Comparison of ENCODE assay signal across 14 mouse cellular contexts in genomic region chr11:22969486-22969885, GRCm38 (mm10). TPM values are rescaled to one million over a fixed set of nuclear protein-coding genes. Genes with fewer than 3 reads are reported as not detected.
DNase-seq lines count a peak whose midpoint lies in the region; ATAC-seq and TF ChIP-seq lines count a peak whose summit lies in the region.
"Had no signal": no experiment of that assay in that cellular context is flagged by ENCODE, and none has a peak within 500 bp of the region (broad histone marks: within the 10 kb centered on the region; RNA-seq: fewer than 3 reads in every experiment).

No protein-coding gene starts in this region.

- WGBS in embryonic facial prominence, embryonic 11.5 days = 64% methylated on average over 6 of the region's 6 CpGs
- 67% methylated on average over 6 of the region's 6 CpGs for WGBS in embryonic facial prominence, embryonic 10.5 days
- 58% methylated on average over 6 of the region's 6 CpGs for WGBS in limb, embryonic 14.5 days
- WGBS in limb, embryonic 10.5 days = 81% methylated on average over 6 of the region's 6 CpGs

- no peaks in the 10 kb centered on the region; the same call in 1 of the 2 replicates for H3K36me3 ChIP-seq in embryonic facial prominence, embryonic 11.5 days (replicated peaks; ENCODE audit: control insufficient read depth, insufficient read depth, low read depth, low read length)
- peaks cover 62% of the 10 kb centered on the region for H3K36me3 ChIP-seq in embryonic facial prominence, embryonic 10.5 days (replicated peaks)
- peaks cover 7% of the 10 kb centered on the region; the same call in 1 of the 2 replicates for H3K36me3 ChIP-seq in limb, embryonic 14.5 days (ENCODE audit: control insufficient read depth, insufficient read depth, low read length)
- H3K36me3 ChIP-seq in limb, embryonic 10.5 days = peaks cover 57% of the 10 kb centered on the region

- H3K4me1 ChIP-seq in embryonic facial prominence, embryonic 11.5 days (ENCODE audit: control insufficient read depth, insufficient read depth, low read length) = no peaks in the 10 kb centered on the region
- H3K4me1 ChIP-seq in embryonic facial prominence, embryonic 10.5 days = peaks cover 7% of the 10 kb centered on the region
- peaks cover 6% of the 10 kb centered on the region; the same call in 1 of the 2 replicates for H3K4me1 ChIP-seq in limb, embryonic 14.5 days (ENCODE audit: control insufficient read depth, insufficient read depth, low read length)
- peaks cover 7% of the 10 kb centered on the region; the same call in 1 of the 2 replicates for H3K4me1 ChIP-seq in limb, embryonic 10.5 days

- no peaks in the 10 kb centered on the region for H3K27me3 ChIP-seq in embryonic facial prominence, embryonic 11.5 days (ENCODE audit: control insufficient read depth, insufficient read depth, low read length)
- no peaks in the 10 kb centered on the region for H3K27me3 ChIP-seq in embryonic facial prominence, embryonic 10.5 days (replicated peaks; ENCODE audit: low read depth, poor library complexity, severe bottlenecking)
- H3K27me3 ChIP-seq in limb, embryonic 14.5 days (ENCODE audit: control insufficient read depth, insufficient read depth, low read length) = no peaks in the 10 kb centered on the region
- no peaks in the 10 kb centered on the region for H3K27me3 ChIP-seq in limb, embryonic 10.5 days (ENCODE audit: low read depth, poor library complexity, severe bottlenecking)
- H3K27me3 ChIP-seq: forebrain, embryonic 15.5 days; heart, embryonic 15.5 days; midbrain, embryonic 12.5 days had no signal

- peaks cover 2% of the 10 kb centered on the region; the same call in 1 of the 2 replicates for H3K9me3 ChIP-seq in embryonic facial prominence, embryonic 11.5 days (replicated peaks; ENCODE audit: control insufficient read depth, low read length)
- H3K9me3 ChIP-seq in embryonic facial prominence, embryonic 10.5 days = peaks cover 52% of the 10 kb centered on the region
- peaks cover 39% of the 10 kb centered on the region for H3K9me3 ChIP-seq in limb, embryonic 14.5 days (ENCODE audit: control insufficient read depth, low read length)
- H3K9me3 ChIP-seq in limb, embryonic 10.5 days (replicated peaks) = peaks cover 17% of the 10 kb centered on the region

- H3K9ac ChIP-seq in embryonic facial prominence, embryonic 11.5 days (replicated peaks; ENCODE audit: low read length) = no peak overlapping the region
- no peak overlapping the region for H3K9ac ChIP-seq in limb, embryonic 14.5 days (ENCODE audit: low read depth, low read length, severe bottlenecking)
- H3K9ac ChIP-seq: forebrain, embryonic 15.5 days; heart, embryonic 15.5 days; midbrain, embryonic 12.5 days had no signal

- DNase-seq in embryonic facial prominence, embryonic 11.5 days (ENCODE audit: low spot score) = peak; percentile 52
- no peak for DNase-seq in embryonic facial prominence, embryonic 10.5 days (ENCODE audit: low spot score)
- DNase-seq in limb, embryonic 14.5 days (ENCODE audit: low spot score) = peak; percentile 33
- no peak for DNase-seq in limb, embryonic 10.5 days (ENCODE audit: low spot score)
- no peak for DNase-seq in urinary bladder, adult 18-20 months (ENCODE audit: low spot score in 2 of 2)
- DNase-seq in gastrocnemius, postnatal 36 days = no peak
- DNase-seq: adrenal gland, postnatal 14 days; cerebellum, postnatal 25 days; kidney, postnatal 25 days had no signal

- intact Hi-C loops in gastrocnemius, postnatal 36 days (cut with DNase I) = loop anchor here (10.0 kb wide), 1 partner anchor 735 kb away; no protein-coding TSS in a partner anchor

- no peak overlapping the region for H3K4me2 ChIP-seq in embryonic facial prominence, embryonic 11.5 days (ENCODE audit: low read depth, low read length)
- no peak overlapping the region for H3K4me2 ChIP-seq in limb, embryonic 14.5 days (replicated peaks; ENCODE audit: low read depth, low read length, severe bottlenecking)
- H3K4me2 ChIP-seq: forebrain, embryonic 15.5 days; heart, embryonic 15.5 days; midbrain, embryonic 12.5 days had no signal

- no peak overlapping the region for H3K27ac ChIP-seq in embryonic facial prominence, embryonic 11.5 days (replicated peaks; ENCODE audit: low read depth, low read length)
- no peak overlapping the region for H3K27ac ChIP-seq in embryonic facial prominence, embryonic 10.5 days (replicated peaks)
- H3K27ac ChIP-seq in limb, embryonic 14.5 days (replicated peaks; ENCODE audit: low read depth, low read length) = no peak overlapping the region
- H3K27ac ChIP-seq in limb, embryonic 10.5 days = no peak overlapping the region
- H3K27ac ChIP-seq: forebrain, embryonic 15.5 days; heart, embryonic 15.5 days; midbrain, embryonic 12.5 days had no signal

- no peak overlapping the region for H3K4me3 ChIP-seq in embryonic facial prominence, embryonic 11.5 days (ENCODE audit: low read depth, low read length)
- no peak overlapping the region for H3K4me3 ChIP-seq in embryonic facial prominence, embryonic 10.5 days
- no peak overlapping the region for H3K4me3 ChIP-seq in limb, embryonic 14.5 days (replicated peaks; ENCODE audit: low read length)
- no peak overlapping the region for H3K4me3 ChIP-seq in limb, embryonic 10.5 days
- H3K4me3 ChIP-seq: forebrain, embryonic 15.5 days; heart, embryonic 15.5 days; midbrain, embryonic 12.5 days had no signal

- ATAC-seq in embryonic facial prominence, embryonic 11.5 days (replicated peaks; ENCODE audit: insufficient number of reproducible peaks, low FRiP score, low TSS enrichment, low read depth) = no peak
- ATAC-seq in limb, embryonic 14.5 days (ENCODE audit: low FRiP score, low read depth) = no peak
- peak; percentile 31 for ATAC-seq in CD4-positive, CD25-positive, alpha-beta regulatory T cell, adult 4 months
- ATAC-seq in erythroblast, adult 5-6 weeks (replicated peaks; ENCODE audit: low FRiP score, poor library complexity, severe bottlenecking) = 0 out of 2 replicates have a peak, but pooled peaks have one; percentile 17
- ATAC-seq: forebrain, embryonic 15.5 days had no signal

- no peak for TF ChIP-seq POLR2A in limb, embryonic 14.5 days (IDR thresholded peaks at IDR 0.05; ENCODE audit: borderline replicate concordance, extremely low read depth, insufficient read depth, insufficient read length)

RNA-seq across cellular contexts. Expression of gene Zrsr1, which starts 2.3 kb away (rescaled TPM):
- 4.8 TPM in 2 replicates for polyA plus RNA-seq in embryonic facial prominence, embryonic 11.5 days (2014; fragmentation: Nextera tagmentation; extraction: Ambion mirVana)
- 2.4 TPM in 2 replicates for polyA plus RNA-seq in embryonic facial prominence, embryonic 10.5 days (2016; fragmentation: Nextera tagmentation; extraction: Ambion mirVana)
- polyA plus RNA-seq in limb, embryonic 14.5 days (2012; rRNA removed) = 4.4 and 8.1 TPM in 2 replicates
- polyA plus RNA-seq in limb, embryonic 14.5 days (2014; fragmentation: Nextera tagmentation; extraction: Ambion mirVana) = 2.5 and 3.2 TPM in 2 replicates
- 2.2 and 2.4 TPM in 2 replicates for polyA plus RNA-seq in limb, embryonic 10.5 days (2016; fragmentation: Nextera tagmentation; extraction: Ambion mirVana)
- polyA plus RNA-seq in CD4-positive, CD25-positive, alpha-beta regulatory T cell, adult 4 months (2017; shearing (Covaris generic)) = 10 to 100 TPM in 1 of 2 experiments, 1 to 10 TPM in 1; 8.2 to 10.2 TPM
- 103 and 104 TPM in 2 replicates for total RNA-seq in erythroblast, adult 5-6 weeks (2015; ENCODE audit: low replicate concordance)
- 198 and 259 TPM in 2 replicates for total RNA-seq in erythroblast, adult 5-6 weeks (2017; ENCODE audit: low replicate concordance)
- total RNA-seq in gastrocnemius, postnatal 36 days (2021) = 10 to 100 TPM; 11.2 to 17.6 TPM

RNA-seq across cellular contexts. Expression of gene Gm28048, which starts 12.4 kb away (rescaled TPM):
- polyA plus RNA-seq in embryonic facial prominence, embryonic 11.5 days (2014; fragmentation: Nextera tagmentation; extraction: Ambion mirVana) = 9.5 and 9.8 TPM in 2 replicates
- 4.3 and 4.6 TPM in 2 replicates for polyA plus RNA-seq in embryonic facial prominence, embryonic 10.5 days (2016; fragmentation: Nextera tagmentation; extraction: Ambion mirVana)
- 1.9 and 2.4 TPM in 2 replicates for polyA plus RNA-seq in limb, embryonic 14.5 days (2012; rRNA removed)
- polyA plus RNA-seq in limb, embryonic 14.5 days (2014; fragmentation: Nextera tagmentation; extraction: Ambion mirVana) = 10.4 and 12.2 TPM in 2 replicates
- 4.1 and 5.2 TPM in 2 replicates for polyA plus RNA-seq in limb, embryonic 10.5 days (2016; fragmentation: Nextera tagmentation; extraction: Ambion mirVana)
- 10 to 100 TPM; 25.1 to 38.5 TPM for polyA plus RNA-seq in CD4-positive, CD25-positive, alpha-beta regulatory T cell, adult 4 months (2017; shearing (Covaris generic))
- total RNA-seq in erythroblast, adult 5-6 weeks (2015; ENCODE audit: low replicate concordance) = 11.7 and 25.6 TPM in 2 replicates
- 9.3 and 14.2 TPM in 2 replicates for total RNA-seq in erythroblast, adult 5-6 weeks (2017; ENCODE audit: low replicate concordance)
- 1 to 10 TPM in 1 of 2 experiments, not detected in 1; 1.5 TPM for total RNA-seq in gastrocnemius, postnatal 36 days (2021)

RNA-seq across cellular contexts. Expression of gene Commd1, which starts 12.7 kb away (rescaled TPM):
- 402 and 452 TPM in 2 replicates for polyA plus RNA-seq in embryonic facial prominence, embryonic 11.5 days (2014; fragmentation: Nextera tagmentation; extraction: Ambion mirVana)
- 367 and 371 TPM in 2 replicates for polyA plus RNA-seq in embryonic facial prominence, embryonic 10.5 days (2016; fragmentation: Nextera tagmentation; extraction: Ambion mirVana)
- polyA plus RNA-seq in limb, embryonic 14.5 days (2012; rRNA removed) = 45.1 and 89.7 TPM in 2 replicates
- 367 and 372 TPM in 2 replicates for polyA plus RNA-seq in limb, embryonic 14.5 days (2014; fragmentation: Nextera tagmentation; extraction: Ambion mirVana)
- polyA plus RNA-seq in limb, embryonic 10.5 days (2016; fragmentation: Nextera tagmentation; extraction: Ambion mirVana) = 376 and 399 TPM in 2 replicates
- 10 to 100 TPM; 78.2 to 81.2 TPM for polyA plus RNA-seq in CD4-positive, CD25-positive, alpha-beta regulatory T cell, adult 4 months (2017; shearing (Covaris generic))
- 11.3 and 30.9 TPM in 2 replicates for total RNA-seq in erythroblast, adult 5-6 weeks (2015; ENCODE audit: low replicate concordance)
- total RNA-seq in erythroblast, adult 5-6 weeks (2017; ENCODE audit: low replicate concordance) = 26.3 and 36.5 TPM in 2 replicates
- 100 to 1,000 TPM in 1 of 2 experiments, 10 to 100 TPM in 1; 97.4 to 102 TPM for total RNA-seq in gastrocnemius, postnatal 36 days (2021)

RNA-seq across cellular contexts. Expression of gene Cct4, which starts 20.8 kb away (rescaled TPM):
- polyA plus RNA-seq in embryonic facial prominence, embryonic 11.5 days (2014; fragmentation: Nextera tagmentation; extraction: Ambion mirVana) = 458 and 477 TPM in 2 replicates
- 422 and 440 TPM in 2 replicates for polyA plus RNA-seq in embryonic facial prominence, embryonic 10.5 days (2016; fragmentation: Nextera tagmentation; extraction: Ambion mirVana)
- 114 and 153 TPM in 2 replicates for polyA plus RNA-seq in limb, embryonic 14.5 days (2012; rRNA removed)
- 267 and 270 TPM in 2 replicates for polyA plus RNA-seq in limb, embryonic 14.5 days (2014; fragmentation: Nextera tagmentation; extraction: Ambion mirVana)
- polyA plus RNA-seq in limb, embryonic 10.5 days (2016; fragmentation: Nextera tagmentation; extraction: Ambion mirVana) = 402 and 453 TPM in 2 replicates
- polyA plus RNA-seq in CD4-positive, CD25-positive, alpha-beta regulatory T cell, adult 4 months (2017; shearing (Covaris generic)) = 100 to 1,000 TPM; 181 to 233 TPM
- 66.0 and 82.0 TPM in 2 replicates for total RNA-seq in erythroblast, adult 5-6 weeks (2015; ENCODE audit: low replicate concordance)
- total RNA-seq in erythroblast, adult 5-6 weeks (2017; ENCODE audit: low replicate concordance) = 46.6 and 49.6 TPM in 2 replicates
- total RNA-seq in gastrocnemius, postnatal 36 days (2021) = 10 to 100 TPM; 88.5 to 98.1 TPM

RNA-seq across cellular contexts. Expression of gene Fam161a, which starts 37.8 kb away (rescaled TPM):
- 2.5 and 4.1 TPM in 2 replicates for polyA plus RNA-seq in embryonic facial prominence, embryonic 11.5 days (2014; fragmentation: Nextera tagmentation; extraction: Ambion mirVana)
- 2.8 and 2.9 TPM in 2 replicates for polyA plus RNA-seq in embryonic facial prominence, embryonic 10.5 days (2016; fragmentation: Nextera tagmentation; extraction: Ambion mirVana)
- 3.2 and 4.4 TPM in 2 replicates for polyA plus RNA-seq in limb, embryonic 14.5 days (2012; rRNA removed)
- 2.3 and 5.8 TPM in 2 replicates for polyA plus RNA-seq in limb, embryonic 14.5 days (2014; fragmentation: Nextera tagmentation; extraction: Ambion mirVana)
- 0.78 and 1.6 TPM in 2 replicates for polyA plus RNA-seq in limb, embryonic 10.5 days (2016; fragmentation: Nextera tagmentation; extraction: Ambion mirVana)
- polyA plus RNA-seq in CD4-positive, CD25-positive, alpha-beta regulatory T cell, adult 4 months (2017; shearing (Covaris generic)) = 1 to 10 TPM; 3.1 to 3.8 TPM
- total RNA-seq in erythroblast, adult 5-6 weeks (2015; ENCODE audit: low replicate concordance) = 2.3 TPM in 1 of 2 replicates, not detected in the other
- total RNA-seq in erythroblast, adult 5-6 weeks (2017; ENCODE audit: low replicate concordance) = 2.4 and 9.3 TPM in 2 replicates
- total RNA-seq in gastrocnemius, postnatal 36 days (2021) = 1 to 10 TPM; 1.8 to 2.8 TPM

Comparison
In these comparisons a context has a peak if more than half of its experiments do, and no peak if none do; other contexts are left out.
1. DNase-seq: peak in embryonic facial prominence, embryonic 11.5 days (single experiment) and limb, embryonic 14.5 days (single experiment); none in embryonic facial prominence, embryonic 10.5 days (single experiment), limb, embryonic 10.5 days (single experiment), urinary bladder, adult 18-20 months (0 of 2) and gastrocnemius, postnatal 36 days (0 of 2).
2. ATAC-seq: peak in CD4-positive, CD25-positive, alpha-beta regulatory T cell, adult 4 months (single experiment) and erythroblast, adult 5-6 weeks (single experiment); none in embryonic facial prominence, embryonic 11.5 days (single experiment) and limb, embryonic 14.5 days (single experiment).